Mouse (Mus musculus): ENCODE results near the gene Ckm. TPM values are rescaled to one million over a fixed set of nuclear protein-coding genes. Genes with fewer than 3 reads are reported as not detected.
A peak's percentile ranks its signal among the peaks of the same experiment; 100 is the strongest.

The Ckm gene
- 25.2 and 26.2 TPM in 2 replicates for polyA plus RNA-seq (2015; fragmentation: Nextera tagmentation; extraction: Ambion mirVana)

DNA sequence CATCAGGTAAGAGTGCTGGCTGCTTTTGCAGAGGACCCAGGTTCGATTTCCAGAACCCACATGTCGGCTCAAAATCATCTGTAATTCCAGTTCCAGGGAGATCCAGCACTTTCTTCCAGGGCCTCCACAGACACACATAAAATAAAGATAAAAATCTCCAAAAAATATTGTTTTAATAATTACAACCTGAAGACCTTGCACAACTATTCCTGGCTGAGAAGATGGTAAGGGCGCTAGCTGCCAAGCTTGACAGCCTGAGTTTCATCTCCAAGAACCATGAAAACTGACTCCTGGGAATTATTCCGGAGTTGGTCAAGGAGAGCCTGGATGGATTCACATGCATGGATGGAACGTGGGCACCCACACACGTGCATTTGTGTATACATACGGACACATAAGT is at the start of gene Ckm:
Ckm (plus strand) TSS at position 301 of the 400 bp plus-strand sequence.
- 49% methylated on average over 7 of the region's 7 CpGs for WGBS
- Histone ChIP-seq H3K4me1 (replicated peaks; ENCODE audit: control insufficient read depth, insufficient read depth, low read length) (0 out of 2 replicates have a peak, but pooled peaks cover 6% of the 10 kb centered on the region), H3K4me2 (replicated peaks; ENCODE audit: low read depth) (peak within 1 kb of the TSS; percentile 97), H3K27ac (ENCODE audit: low read depth, low read length) (no peak within 1 kb of the TSS), H3K36me3 (ENCODE audit: control insufficient read depth, insufficient read depth) (no peaks in the 10 kb centered on the region), H3K27me3 (replicated peaks; ENCODE audit: control insufficient read depth, insufficient read depth, low read length) (peaks cover 35% of the 10 kb centered on the region), H3K9me3 (ENCODE audit: control insufficient read depth) (no peaks in the 10 kb centered on the region), H3K9ac (ENCODE audit: low read depth, low read length) (peak within 1 kb of the TSS; percentile 51), H3K4me3 (ENCODE audit: low read depth, low read length) (peak within 1 kb of the TSS; percentile 59)
- no peak for ATAC-seq
- no peak for TF ChIP-seq CTCF (IDR thresholded peaks at IDR 0.05; ENCODE audit: low read depth)

GRCm38 (mm10) chr7:19354991-19355390 is 49.6 kb upstream of the Ckm start:
- H3K27ac ChIP-seq (ENCODE audit: low read depth, low read length): no peak overlapping the region; the same call in 1 of the 2 replicates

DNA sequence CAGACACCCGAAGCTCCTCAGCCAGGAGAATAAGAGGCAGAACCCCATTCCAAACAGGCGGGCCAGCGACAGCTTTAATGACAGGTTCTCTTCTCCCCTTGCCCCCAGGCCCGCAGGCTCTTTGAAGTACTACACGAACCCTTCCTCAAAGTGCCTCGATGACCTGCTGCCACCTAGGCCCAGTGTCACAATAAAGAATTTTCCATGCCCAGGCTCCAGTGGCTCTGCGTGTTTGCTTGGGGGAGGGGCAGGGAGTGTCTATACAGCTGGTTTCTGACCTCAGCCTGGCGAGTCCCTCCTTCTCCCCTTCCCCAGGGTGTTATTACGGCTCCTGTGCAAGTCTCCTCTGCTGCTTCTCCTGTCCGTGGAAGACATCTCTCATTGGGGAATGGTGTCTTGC is 48.3 kb upstream of the Ckm start:
- H3K4me1 ChIP-seq (replicated peaks; ENCODE audit: control insufficient read depth, insufficient read depth, low read length): no peaks in the 10 kb centered on the region
- H3K4me2 ChIP-seq (replicated peaks; ENCODE audit: low read depth): no peak overlapping the region
- H3K27ac ChIP-seq (ENCODE audit: low read depth, low read length): no peak overlapping the region
- peaks cover 42% of the 10 kb centered on the region; the same call in 1 of the 2 replicates for H3K36me3 ChIP-seq (ENCODE audit: control insufficient read depth, insufficient read depth)
- ATAC-seq: no peak
- H3K27me3 ChIP-seq (replicated peaks; ENCODE audit: control insufficient read depth, insufficient read depth, low read length): no peaks in the 10 kb centered on the region
- no peak overlapping the region for H3K4me3 ChIP-seq (ENCODE audit: low read depth, low read length)
- TF ChIP-seq CTCF (IDR thresholded peaks at IDR 0.05; ENCODE audit: low read depth): no peak
- WGBS: 60% methylated on average over 10 of the region's 10 CpGs
- H3K9me3 ChIP-seq (ENCODE audit: control insufficient read depth): no peaks in the 10 kb centered on the region
- H3K9ac ChIP-seq (ENCODE audit: low read depth, low read length): no peak overlapping the region

More at GRCm38 (mm10) chr7:19354991-19355390, 49.6 kb upstream of the Ckm start:
- H3K4me1 ChIP-seq (replicated peaks; ENCODE audit: control insufficient read depth, insufficient read depth, low read length): no peaks in the 10 kb centered on the region
- H3K9me3 ChIP-seq (ENCODE audit: control insufficient read depth): no peaks in the 10 kb centered on the region
- no peak overlapping the region for H3K9ac ChIP-seq (ENCODE audit: low read depth, low read length)
- peaks cover 48% of the 10 kb centered on the region; the same call in 1 of the 2 replicates for H3K36me3 ChIP-seq (ENCODE audit: control insufficient read depth, insufficient read depth)
- TF ChIP-seq CTCF (IDR thresholded peaks at IDR 0.05; ENCODE audit: low read depth): no peak
- H3K27me3 ChIP-seq (replicated peaks; ENCODE audit: control insufficient read depth, insufficient read depth, low read length): no peaks in the 10 kb centered on the region
- no peak for ATAC-seq
- no peak overlapping the region for H3K4me2 ChIP-seq (replicated peaks; ENCODE audit: low read depth)
- 90% methylated on average over 5 of the region's 5 CpGs for WGBS
- no peak overlapping the region for H3K4me3 ChIP-seq (ENCODE audit: low read depth, low read length)

DNA sequence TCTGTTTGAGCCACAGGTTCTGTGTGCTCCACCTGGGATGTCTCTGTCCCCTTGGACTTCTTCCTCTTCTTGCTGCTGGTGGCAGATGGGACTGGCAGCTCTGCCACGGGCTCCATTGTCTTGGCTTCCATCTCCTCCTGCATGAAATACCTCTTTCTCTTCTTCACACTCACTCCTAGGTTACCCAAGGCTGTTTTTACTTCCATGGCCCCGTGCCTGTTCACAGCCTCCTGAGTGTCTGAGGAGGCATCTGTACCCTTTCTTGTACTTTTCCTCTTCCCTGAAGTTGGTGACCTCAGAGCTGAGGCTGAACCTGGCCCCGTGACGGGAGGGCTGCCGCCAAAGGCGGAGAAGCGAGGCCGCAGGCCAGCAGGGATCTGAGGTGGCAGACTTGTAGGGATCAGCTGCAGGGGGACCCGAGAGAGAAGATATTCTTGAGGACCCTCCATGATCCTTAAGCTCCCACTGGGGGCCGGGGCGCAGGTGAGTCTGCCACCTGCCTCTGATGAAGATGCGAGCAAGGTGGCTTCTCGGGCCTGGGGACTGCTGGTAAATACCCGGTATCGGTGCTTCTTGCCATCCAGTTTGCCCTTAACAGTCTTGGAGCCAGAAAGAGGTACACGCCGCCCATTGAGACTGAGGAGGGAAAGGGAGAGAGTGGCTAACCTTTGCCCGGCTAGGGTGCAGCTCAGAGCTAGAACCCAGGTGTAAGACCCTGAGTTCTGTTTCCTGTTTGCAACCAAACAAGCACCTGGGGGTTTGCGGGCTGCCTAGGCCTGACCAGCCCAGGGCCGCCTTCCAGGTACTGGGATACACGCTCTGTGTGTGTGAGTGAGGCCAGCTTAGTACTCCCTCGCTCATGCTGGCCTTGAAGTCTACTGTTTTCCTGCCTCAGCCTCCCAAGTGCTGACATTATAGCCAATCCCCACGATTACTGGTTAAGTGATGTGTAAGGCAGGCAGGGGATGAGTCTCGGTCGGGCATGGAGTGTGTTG is 46.9 kb upstream of the Ckm start:
- Histone ChIP-seq H3K4me3 (ENCODE audit: low read depth, low read length) (0 out of 2 replicates have a peak overlapping the region, but pooled peaks have one; percentile 73), H3K36me3 (ENCODE audit: control insufficient read depth, insufficient read depth) (peaks cover 33% of the 10 kb centered on the region; the same call in 1 of the 2 replicates), H3K9ac (ENCODE audit: low read depth, low read length) (no peak overlapping the region), H3K9me3 (ENCODE audit: control insufficient read depth) (no peaks in the 10 kb centered on the region), H3K4me1 (replicated peaks; ENCODE audit: control insufficient read depth, insufficient read depth, low read length) (0 out of 2 replicates have a peak, but pooled peaks cover 5% of the 10 kb centered on the region), H3K27me3 (replicated peaks; ENCODE audit: control insufficient read depth, insufficient read depth, low read length) (no peaks in the 10 kb centered on the region), H3K4me2 (replicated peaks; ENCODE audit: low read depth) (peak overlapping the region; percentile 96; the same call in 1 of the 2 replicates), H3K27ac (ENCODE audit: low read depth, low read length) (no peak overlapping the region)
- no peak for ATAC-seq
- no peak for TF ChIP-seq CTCF (IDR thresholded peaks at IDR 0.05; ENCODE audit: low read depth)
- 87% methylated on average over 25 of the region's 25 CpGs for WGBS

- Histone ChIP-seq H3K9ac (ENCODE audit: low read depth, low read length) (peak overlapping the region; percentile 34), H3K27ac (ENCODE audit: low read depth, low read length) (no peak overlapping the region), H3K27me3 (replicated peaks; ENCODE audit: control insufficient read depth, insufficient read depth, low read length) (no peaks in the 10 kb centered on the region), H3K36me3 (ENCODE audit: control insufficient read depth, insufficient read depth) (peaks cover 27% of the 10 kb centered on the region; the same call in 1 of the 2 replicates), H3K4me1 (replicated peaks; ENCODE audit: control insufficient read depth, insufficient read depth, low read length) (0 out of 2 replicates have a peak, but pooled peaks cover 7% of the 10 kb centered on the region), H3K4me3 (ENCODE audit: low read depth, low read length) (peak overlapping the region; percentile 73), H3K9me3 (ENCODE audit: control insufficient read depth) (no peaks in the 10 kb centered on the region), H3K4me2 (replicated peaks; ENCODE audit: low read depth) (peak overlapping the region; percentile 96)
- no peak for TF ChIP-seq CTCF (IDR thresholded peaks at IDR 0.05; ENCODE audit: low read depth)
- ATAC-seq: no peak
- WGBS: 12% methylated on average over 13 of the region's 13 CpGs
Observed at GRCm38 (mm10) chr7:19358634-19359033, 45.9 kb upstream of the Ckm start.

DNA sequence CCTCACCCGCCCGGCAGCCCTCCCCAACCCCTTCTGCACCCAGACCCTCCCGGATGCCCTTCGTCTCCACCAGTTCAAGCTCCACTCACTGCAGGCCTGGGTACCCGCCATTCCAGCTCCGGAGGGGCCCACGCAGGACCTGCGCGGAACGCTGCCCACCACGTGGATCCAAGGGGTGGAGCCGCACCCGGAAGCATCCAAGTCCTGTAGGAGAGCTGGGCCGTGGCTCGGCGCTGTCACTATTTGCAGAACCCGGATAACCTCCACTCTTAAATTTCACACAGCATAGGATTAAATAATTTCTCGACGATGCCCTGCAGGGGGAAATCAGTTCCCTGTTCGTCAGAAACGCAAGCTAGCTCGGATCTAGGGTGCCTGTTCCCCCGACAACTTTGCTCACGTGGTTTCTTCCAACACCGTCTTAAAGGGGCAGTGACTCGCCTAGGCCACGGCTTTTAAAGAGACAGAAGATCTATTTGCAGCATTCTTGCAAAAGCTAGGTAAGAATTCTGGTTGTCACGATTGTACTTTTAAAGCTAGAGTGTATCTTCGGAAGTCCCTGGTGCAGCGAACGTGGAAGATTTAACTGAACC is 45.2 kb upstream of the Ckm start, which contains the start of the genes Cd3eap and Ppp1r13l:
Cd3eap (minus strand) TSS at position 185 of the 593 bp plus-strand sequence.
Ppp1r13l (plus strand) TSS at position 451 of the 593 bp plus-strand sequence.
- Histone ChIP-seq H3K4me3 (ENCODE audit: low read depth, low read length) (peak within 1 kb of the TSS; percentile 73), H3K36me3 (ENCODE audit: control insufficient read depth, insufficient read depth) (peaks cover 25% of the 10 kb centered on the region; the same call in 1 of the 2 replicates), H3K4me2 (replicated peaks; ENCODE audit: low read depth) (peak within 1 kb of the TSS; percentile 96), H3K9me3 (ENCODE audit: control insufficient read depth) (no peaks in the 10 kb centered on the region), H3K27ac (ENCODE audit: low read depth, low read length) (no peak within 1 kb of the TSS), H3K4me1 (replicated peaks; ENCODE audit: control insufficient read depth, insufficient read depth, low read length) (0 out of 2 replicates have a peak, but pooled peaks cover 9% of the 10 kb centered on the region), H3K27me3 (replicated peaks; ENCODE audit: control insufficient read depth, insufficient read depth, low read length) (no peaks in the 10 kb centered on the region), H3K9ac (ENCODE audit: low read depth, low read length) (peak within 1 kb of the TSS; percentile 34)
- under 1% methylated on average over 31 of the region's 31 CpGs for WGBS
- TF ChIP-seq CTCF (IDR thresholded peaks at IDR 0.05; ENCODE audit: low read depth): peak; percentile 22; the same call in 1 of the 2 replicates
- ATAC-seq: peak; percentile 51
